19 mouse cellular contexts compared by ENCODE assay signal in genomic region chr8:54449811-54450210, GRCm38 (mm10).
"Had no signal": no experiment of that assay in that cellular context is flagged by ENCODE, and none has a peak within 500 bp of the region (broad histone marks: within the 10 kb centered on the region; RNA-seq: fewer than 3 reads in every experiment).

No protein-coding gene starts in this region.

- H3K4me1 ChIP-seq: kidney, embryonic 15.5 days; limb, embryonic 12.5 days; limb, embryonic 15.5 days had no signal

- H3K27ac ChIP-seq: kidney, embryonic 15.5 days; left cerebral cortex, adult 2 months; limb, embryonic 12.5 days; limb, embryonic 15.5 days; liver, embryonic 14.5 days; macrophage; midbrain, embryonic 13.5 days had no signal

- H3K9ac ChIP-seq: kidney, embryonic 15.5 days; limb, embryonic 12.5 days; limb, embryonic 15.5 days; liver, embryonic 14.5 days; liver, postnatal 0 days; lung, embryonic 14.5 days; midbrain, embryonic 13.5 days had no signal

- DNase-seq: kidney, postnatal 10 days; kidney, postnatal 36 days; layer of hippocampus, postnatal 36 days; left cerebral cortex, postnatal 4 days; liver, postnatal 0 days; lung, embryonic 14.5 days; right cerebral cortex, postnatal 25 days; thymus, adult 18-20 months; thymus, postnatal 36 days had no signal

- H3K27me3 ChIP-seq: kidney, embryonic 15.5 days; limb, embryonic 12.5 days; limb, embryonic 15.5 days; midbrain, embryonic 13.5 days had no signal

- H3K36me3 ChIP-seq: kidney, embryonic 15.5 days; limb, embryonic 12.5 days; limb, embryonic 15.5 days; midbrain, embryonic 13.5 days had no signal

- H3K4me2 ChIP-seq: kidney, embryonic 15.5 days; limb, embryonic 12.5 days; limb, embryonic 15.5 days; liver, embryonic 11.5 days; lung, embryonic 14.5 days; midbrain, embryonic 13.5 days had no signal

- H3K9me3 ChIP-seq: kidney, embryonic 15.5 days; limb, embryonic 12.5 days; limb, embryonic 15.5 days; midbrain, embryonic 13.5 days had no signal

- ATAC-seq: liver, postnatal 0 days; lung, postnatal 0 days; midbrain, embryonic 13.5 days; midbrain, embryonic 16.5 days had no signal

- H3K4me3 ChIP-seq: kidney, embryonic 15.5 days; left cerebral cortex, adult 2 months; limb, embryonic 12.5 days; limb, embryonic 15.5 days; midbrain, embryonic 13.5 days had no signal
